Mouse (Mus musculus) forebrain, embryonic 14.5 days (tissue): Measurements from ENCODE around the gene Tub. TPM values are rescaled to one million over a fixed set of nuclear protein-coding genes. Genes with fewer than 3 reads are reported as not detected.

Experiments
- ATAC-seq: fragments of 200-750 bp; cut with Nextera tagmentation; 2 replicates; pipeline ENCODE4 v1.8.0; 2017; ENCODE audit warnings: mild to moderate bottlenecking, moderate library complexity
- DNase-seq: peaks from one replicate; pipeline ENCODE4 v3.0.0-alpha.2; 2015; ENCODE audit warnings: low spot score
- H3K27ac ChIP-seq: fragments of 300-500 bp; sonication (generic); 2 replicates; pipeline ENCODE4 v1.5.1; 2014; ENCODE audit warnings: low read depth, mild to moderate bottlenecking, control low read depth, low read length, moderate library complexity
- H3K27me3 ChIP-seq: fragments of 300-500 bp; sonication (generic); replicated peaks from 2 replicates; pipeline ENCODE4 v1.6.1; 2014; ENCODE audit warnings: low read length, control low read depth, mixed read lengths; ENCODE audit not compliant: control insufficient read depth, insufficient read depth
- H3K36me3 ChIP-seq: fragments of 300-500 bp; sonication (generic); 2 replicates; pipeline ENCODE4 v1.6.1; 2014; ENCODE audit warnings: low read length, control low read depth; ENCODE audit not compliant: control insufficient read depth, insufficient read depth
- H3K4me1 ChIP-seq: fragments of 300-500 bp; sonication (generic); 2 replicates; pipeline ENCODE4 v1.6.1; 2014; ENCODE audit warnings: antibody characterized with exemption, low read length, control low read depth; ENCODE audit not compliant: control insufficient read depth, insufficient read depth
- H3K4me2 ChIP-seq: fragments of 300-500 bp; sonication (generic); 2 replicates; pipeline ENCODE4 v1.6.1; 2014; ENCODE audit warnings: mild to moderate bottlenecking, control low read depth, low read length
- H3K4me3 ChIP-seq: fragments of 300-500 bp; sonication (generic); 2 replicates; pipeline ENCODE4 v1.5.1; 2014; ENCODE audit warnings: low read depth, low read length, control low read depth
- H3K9ac ChIP-seq: fragments of 300-500 bp; sonication (generic); 2 replicates; pipeline ENCODE4 v1.6.1; 2014; ENCODE audit warnings: mild to moderate bottlenecking, low read length, control low read depth, moderate library complexity
- H3K9me3 ChIP-seq: fragments of 300-500 bp; sonication (generic); replicated peaks from 2 replicates; pipeline ENCODE4 v1.6.1; 2016; ENCODE audit warnings: low read length, control low read depth, mixed read lengths; ENCODE audit not compliant: control insufficient read depth
- WGBS: fragments of 180-500 bp; shearing (Covaris S2); extraction: QIAGEN DNeasy Blood & Tissue Kit; methylation state at CpG from one replicate; pipeline ENCODE4 v1.1.7; 2014; 5-methylcytosine and 5-hydroxymethylcytosine counted together
- polyA plus RNA-seq: library from polyadenylated mRNA; unstranded; fragments of >200 nt; fragmentation: Nextera tagmentation; extraction: Ambion mirVana; gene quantifications from 2 replicates; pipeline ENCODE4 v1.2.1, GENCODE M21; 2014

Gene Tub
- polyA plus RNA-seq, 1 experiment from 2014 or later, result 28.6 TPM

DNA sequence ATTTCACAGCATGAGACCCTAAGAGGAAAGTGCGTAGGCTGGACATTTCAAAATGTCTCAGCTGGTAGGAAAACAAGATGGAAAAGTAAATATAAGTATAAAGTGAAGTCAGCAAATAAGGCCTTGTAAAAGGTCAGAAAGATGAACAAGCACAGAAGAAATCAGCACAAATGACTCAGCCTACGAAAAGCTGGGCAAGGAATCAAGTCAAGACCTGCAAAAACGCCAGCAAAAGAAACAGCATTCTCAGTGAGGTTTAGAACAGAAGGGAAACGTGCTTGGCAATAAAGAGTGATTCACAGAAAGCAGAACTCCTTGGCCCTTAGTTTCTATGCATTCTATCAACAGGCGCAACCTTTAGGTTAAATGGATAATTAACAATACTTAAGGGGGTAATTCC, 122.2 kb downstream of the Tub start:
- no peaks in the 10 kb centered on the region for H3K4me1 ChIP-seq
- DNase-seq, result no peak
- WGBS, result 77% methylated on average over 5 of the region's 5 CpGs
- no peak overlapping the region for H3K4me2 ChIP-seq
- H3K27ac ChIP-seq, result no peak overlapping the region
- no peak overlapping the region for H3K9ac ChIP-seq
- ATAC-seq, result no peak
- H3K4me3 ChIP-seq, result no peak overlapping the region
- H3K36me3 ChIP-seq, result no peaks in the 10 kb centered on the region
- H3K9me3 ChIP-seq, result no peaks in the 10 kb centered on the region
- H3K27me3 ChIP-seq, result no peaks in the 10 kb centered on the region

- no peaks in the 10 kb centered on the region; the same call in 1 of the 2 replicates for H3K27me3 ChIP-seq
- 13% methylated on average over 12 of the region's 12 CpGs for WGBS
- peak overlapping the region; percentile 73 for H3K4me3 ChIP-seq
- peak; percentile 28 for DNase-seq
- H3K36me3 ChIP-seq, result no peaks in the 10 kb centered on the region
- ATAC-seq, result peak; percentile 19; the same call in 1 of the 2 replicates
- H3K4me1 ChIP-seq, result peaks cover 5% of the 10 kb centered on the region
- H3K27ac ChIP-seq, result no peak overlapping the region
- peak overlapping the region; percentile 72 for H3K4me2 ChIP-seq
- H3K9ac ChIP-seq, result peak overlapping the region; percentile 83
- H3K9me3 ChIP-seq, result no peaks in the 10 kb centered on the region
Observed at GRCm38 (mm10) chr7:109082269-109083112, 132.4 kb downstream of the Tub start.

- Histone ChIP-seq H3K27ac (no peak within 1 kb of the TSS), H3K4me2 (peak within 1 kb of the TSS; percentile 72), H3K36me3 (no peaks in the 10 kb centered on the region), H3K27me3 (no peaks in the 10 kb centered on the region; the same call in 1 of the 2 replicates), H3K4me3 (peak within 1 kb of the TSS; percentile 73), H3K9me3 (no peaks in the 10 kb centered on the region), H3K4me1 (peaks cover 5% of the 10 kb centered on the region), H3K9ac (peak within 1 kb of the TSS; percentile 83)
- WGBS, result 4% methylated on average over 49 of the region's 50 CpGs
- DNase-seq, result peak; percentile 79
- ATAC-seq, result peak; percentile 95
Observed at GRCm38 (mm10) chr7:109083113-109083812, 133.1 kb downstream of the Tub start, which contains the start of gene Ric3. Gene Ric3 (minus strand): TSS chr7:109083331.

- no peak for ATAC-seq
- Histone ChIP-seq H3K36me3 (no peaks in the 10 kb centered on the region), H3K27ac (no peak overlapping the region), H3K4me2 (peak overlapping the region; percentile 72; the same call in 1 of the 2 replicates), H3K9ac (no peak overlapping the region), H3K9me3 (no peaks in the 10 kb centered on the region), H3K27me3 (no peaks in the 10 kb centered on the region; the same call in 1 of the 2 replicates), H3K4me3 (peak overlapping the region; percentile 73; the same call in 1 of the 2 replicates), H3K4me1 (peaks cover 5% of the 10 kb centered on the region)
- WGBS, result 71% methylated on average over 4 of the region's 4 CpGs
- no peak for DNase-seq
Observed at GRCm38 (mm10) chr7:109083813-109084184, 133.7 kb downstream of the Tub start.

Other genes starting within 250 kb of the Tub start
- not detected in 2 replicates for gene Olfr512, start 237.0 kb upstream of the Tub start, polyA plus RNA-seq
- not detected in 2 replicates for gene Olfr513, start 199.4 kb upstream of the Tub start, polyA plus RNA-seq
- not detected in 2 replicates for gene Olfr514, start 124.3 kb upstream of the Tub start, polyA plus RNA-seq
- not detected in 2 replicates for gene Olfr516, start 99.8 kb upstream of the Tub start, polyA plus RNA-seq
- gene Olfr517, start 78.0 kb upstream of the Tub start, polyA plus RNA-seq, result not detected in 2 replicates
- not detected in 2 replicates for gene Olfr518, start 65.3 kb upstream of the Tub start, polyA plus RNA-seq
- not detected in 2 replicates for gene Olfr519, start 55.9 kb upstream of the Tub start, polyA plus RNA-seq
- gene Nlrp10, start 20.2 kb upstream of the Tub start, polyA plus RNA-seq, result not detected in 2 replicates
- gene Eif3f, start 15.9 kb upstream of the Tub start, polyA plus RNA-seq, result 70.8 and 91.0 TPM in 2 replicates
- gene Ric3, start 133.0 kb downstream of the Tub start, polyA plus RNA-seq, result 27.2 and 29.1 TPM in 2 replicates
- 72.2 and 72.5 TPM in 2 replicates for gene Lmo1, start 224.9 kb downstream of the Tub start, polyA plus RNA-seq